Mouse (Mus musculus): ENCODE data around the gene Szrd1. TPM values are rescaled to one million over a fixed set of nuclear protein-coding genes. Genes with fewer than 3 reads are reported as not detected.

The Szrd1 gene
- polyA plus RNA-seq, 1 experiment from 2014 or later: 30.7 TPM

DNA sequence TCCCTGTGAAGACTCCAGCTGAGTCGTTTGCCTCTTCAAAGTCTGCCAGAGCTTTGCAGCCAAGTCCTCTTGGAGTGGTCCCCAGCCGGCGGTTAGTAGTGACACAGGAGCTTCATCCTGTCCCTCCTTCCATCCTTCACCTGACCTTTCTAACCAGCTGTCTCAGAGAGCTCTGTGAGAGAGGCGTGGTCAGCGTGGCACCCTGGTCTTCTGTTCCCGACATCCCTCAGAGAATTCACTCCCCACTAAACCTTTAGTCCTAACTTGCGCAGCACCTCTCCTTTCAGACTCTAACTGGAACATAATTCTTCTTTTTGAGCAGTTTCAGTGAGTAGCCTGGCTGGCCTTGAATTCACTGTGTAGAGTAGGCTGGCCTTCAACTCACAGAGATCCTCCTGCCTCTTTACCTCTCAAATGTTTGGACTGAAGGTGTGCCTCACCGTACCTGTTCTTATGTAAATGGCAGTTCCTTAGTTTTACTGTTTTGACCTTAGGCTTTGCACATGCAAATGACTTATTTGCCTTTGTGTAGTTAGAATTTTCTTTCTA is 26.2 kb upstream of the Szrd1 start:
- Histone ChIP-seq H3K4me2 (replicated peaks) (no peak overlapping the region), H3K4me3 (replicated peaks) (no peak overlapping the region), H3K36me3 (peaks cover 38% of the 10 kb centered on the region), H3K27ac (no peak overlapping the region), H3K9me3 (peaks cover 12% of the 10 kb centered on the region), H3K4me1 (replicated peaks) (no peaks in the 10 kb centered on the region), H3K27me3 (no peaks in the 10 kb centered on the region), H3K9ac (replicated peaks) (no peak overlapping the region)
- no peak for ATAC-seq
- WGBS: 88% methylated on average over 8 of the region's 8 CpGs

DNA sequence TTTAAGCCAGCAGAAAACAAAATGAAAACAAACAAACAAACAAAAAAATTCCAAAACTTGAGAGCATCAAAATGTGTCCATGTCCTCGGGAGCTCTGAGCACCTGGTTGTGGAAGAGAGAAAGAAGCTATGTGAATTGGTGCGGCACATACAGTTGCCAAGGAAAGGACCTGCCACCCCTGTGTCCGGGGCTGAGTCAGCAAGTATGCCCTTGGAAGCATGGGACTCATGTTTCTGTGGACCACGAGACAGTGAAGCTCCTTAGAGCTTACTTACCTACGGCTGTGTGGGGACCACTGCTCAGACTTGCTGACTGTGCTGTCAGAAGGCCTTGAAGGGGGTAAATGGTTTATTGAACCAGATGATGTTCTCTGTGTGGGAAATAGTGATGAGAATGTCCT is 24.2 kb upstream of the Szrd1 start:
- no peak overlapping the region for H3K4me2 ChIP-seq (replicated peaks)
- no peaks in the 10 kb centered on the region for H3K27me3 ChIP-seq
- peaks cover 22% of the 10 kb centered on the region for H3K36me3 ChIP-seq
- no peak overlapping the region for H3K27ac ChIP-seq
- H3K4me3 ChIP-seq (replicated peaks): no peak overlapping the region
- no peak overlapping the region for H3K9ac ChIP-seq (replicated peaks)
- ATAC-seq: no peak
- peaks cover 12% of the 10 kb centered on the region for H3K9me3 ChIP-seq
- 98% methylated on average over 5 of the region's 5 CpGs for WGBS
- peaks cover 10% of the 10 kb centered on the region for H3K4me1 ChIP-seq (replicated peaks)

DNA sequence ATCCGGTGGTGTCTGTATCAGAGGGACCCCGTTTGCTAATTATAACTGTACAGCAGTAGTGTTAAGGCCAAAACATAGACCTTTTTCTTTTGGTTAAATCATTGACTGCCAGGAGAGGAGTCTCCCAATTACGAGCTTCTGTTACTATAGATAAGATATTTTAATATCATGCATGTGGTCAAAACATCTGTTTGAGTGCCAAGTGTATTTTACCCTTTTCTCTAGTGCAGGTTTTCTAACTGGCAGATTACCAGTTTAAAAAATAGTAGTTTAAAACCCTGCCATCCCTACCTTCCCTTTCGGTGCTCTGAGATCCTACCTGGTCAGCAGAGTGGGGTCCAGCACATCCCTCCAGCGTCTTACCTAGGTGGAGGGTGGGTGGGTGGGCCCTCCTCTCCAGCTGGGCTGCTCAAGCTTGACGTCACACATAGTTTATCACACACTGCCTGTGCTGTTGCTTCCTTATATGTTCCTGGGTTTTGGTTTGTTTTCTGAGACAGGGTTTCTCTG is 22.2 kb upstream of the Szrd1 start:
- peaks cover 12% of the 10 kb centered on the region for H3K9me3 ChIP-seq
- WGBS: 95% methylated on average over 6 of the region's 6 CpGs
- H3K36me3 ChIP-seq: peaks cover 16% of the 10 kb centered on the region; the same call in 1 of the 2 replicates
- H3K4me1 ChIP-seq (replicated peaks): peaks cover 16% of the 10 kb centered on the region
- no peak overlapping the region for H3K4me2 ChIP-seq (replicated peaks)
- ATAC-seq: no peak
- no peaks in the 10 kb centered on the region for H3K27me3 ChIP-seq
- H3K4me3 ChIP-seq (replicated peaks): no peak overlapping the region
- H3K27ac ChIP-seq: no peak overlapping the region
- H3K9ac ChIP-seq (replicated peaks): no peak overlapping the region

GRCm38 (mm10) chr4:141160193-141160592 is 20.6 kb upstream of the Szrd1 start:
- 94% methylated on average over 4 of the region's 4 CpGs for WGBS
- Histone ChIP-seq H3K4me3 (replicated peaks) (no peak overlapping the region), H3K27ac (no peak overlapping the region), H3K4me2 (replicated peaks) (no peak overlapping the region), H3K4me1 (replicated peaks) (peaks cover 16% of the 10 kb centered on the region), H3K36me3 (peaks cover 15% of the 10 kb centered on the region; the same call in 1 of the 2 replicates), H3K9ac (replicated peaks) (no peak overlapping the region), H3K27me3 (no peaks in the 10 kb centered on the region), H3K9me3 (peaks cover 5% of the 10 kb centered on the region)
- no peak for ATAC-seq

- no peak for ATAC-seq
- H3K4me3 ChIP-seq (replicated peaks): no peak overlapping the region
- 0 out of 2 replicates have a peak, but pooled peaks cover 11% of the 10 kb centered on the region for H3K36me3 ChIP-seq
- H3K9me3 ChIP-seq: peaks cover under 1% of the 10 kb centered on the region
- 81% methylated on average over 5 of the region's 5 CpGs for WGBS
- H3K27ac ChIP-seq: no peak overlapping the region
- H3K4me1 ChIP-seq (replicated peaks): peaks cover 16% of the 10 kb centered on the region
- no peak overlapping the region for H3K9ac ChIP-seq (replicated peaks)
- H3K4me2 ChIP-seq (replicated peaks): no peak overlapping the region
- no peaks in the 10 kb centered on the region for H3K27me3 ChIP-seq
These were observed 20.1 kb upstream of the Szrd1 start for GRCm38 (mm10) chr4:141159666-141160065.

- no peak overlapping the region for H3K27ac ChIP-seq
- no peak overlapping the region for H3K9ac ChIP-seq (replicated peaks)
- no peak overlapping the region for H3K4me3 ChIP-seq (replicated peaks)
- H3K27me3 ChIP-seq: no peaks in the 10 kb centered on the region
- no peaks in the 10 kb centered on the region for H3K9me3 ChIP-seq
- H3K36me3 ChIP-seq: 0 out of 2 replicates have a peak, but pooled peaks cover 8% of the 10 kb centered on the region
- 62% methylated on average over 11 of the region's 11 CpGs for WGBS
- no peak for ATAC-seq
- H3K4me2 ChIP-seq (replicated peaks): no peak overlapping the region
- H3K4me1 ChIP-seq (replicated peaks): peaks cover 19% of the 10 kb centered on the region
These were observed 19.5 kb upstream of the Szrd1 start for GRCm38 (mm10) chr4:141159093-141159492.

DNA sequence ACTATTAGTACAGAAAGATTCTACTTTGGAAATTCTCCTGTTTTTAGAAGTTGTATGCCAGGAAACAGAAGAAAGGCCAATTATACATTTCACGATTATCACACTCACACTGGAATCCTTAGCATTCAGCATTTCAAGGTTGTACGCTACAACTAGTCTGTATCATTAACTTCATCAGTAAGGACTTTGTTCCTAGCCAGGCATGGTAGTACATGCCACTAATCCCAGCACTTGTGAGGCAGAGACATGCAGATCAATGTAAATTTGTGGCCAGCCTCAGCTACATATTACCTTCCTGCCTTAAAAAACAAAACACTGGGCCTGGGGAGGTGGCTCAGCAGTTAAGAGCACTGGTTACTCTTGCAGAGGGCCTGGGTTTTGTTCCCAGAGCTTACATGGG is 19.0 kb upstream of the Szrd1 start:
- WGBS: 95% methylated on average over 2 of the region's 2 CpGs
- Histone ChIP-seq H3K27ac (no peak overlapping the region), H3K4me3 (replicated peaks) (no peak overlapping the region), H3K36me3 (0 out of 2 replicates have a peak, but pooled peaks cover 4% of the 10 kb centered on the region), H3K27me3 (no peaks in the 10 kb centered on the region), H3K4me2 (replicated peaks) (no peak overlapping the region), H3K4me1 (replicated peaks) (peaks cover 22% of the 10 kb centered on the region), H3K9ac (replicated peaks) (0 out of 2 replicates have a peak overlapping the region, but pooled peaks have one; percentile 36), H3K9me3 (no peaks in the 10 kb centered on the region)
- no peak for ATAC-seq

GRCm38 (mm10) chr4:141157485-141157884 is 17.9 kb upstream of the Szrd1 start:
- ATAC-seq: no peak

DNA sequence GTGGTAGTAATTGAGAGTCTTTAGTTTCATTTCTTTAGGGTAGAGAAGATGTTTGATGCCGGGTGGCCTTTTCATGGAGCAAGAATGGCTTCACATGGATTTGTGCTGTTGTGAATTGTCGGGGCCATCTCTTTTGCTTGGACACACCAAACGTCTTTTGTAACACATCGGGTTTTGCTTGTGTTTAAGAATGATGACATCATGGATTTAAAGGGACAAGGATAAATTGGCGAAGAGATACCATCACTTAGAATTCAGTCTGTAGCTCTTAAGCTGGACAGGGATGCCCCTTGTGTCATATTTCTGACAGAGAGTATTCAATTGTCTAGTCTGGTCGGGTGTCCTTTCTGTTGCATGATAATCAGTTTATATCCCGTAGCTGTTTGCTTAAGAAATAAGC is 9.5 kb upstream of the Szrd1 start:
- WGBS: 18% methylated on average over 7 of the region's 7 CpGs
- ATAC-seq: no peak
- H3K9me3 ChIP-seq: no peaks in the 10 kb centered on the region
- H3K27ac ChIP-seq: no peak overlapping the region
- peaks cover 36% of the 10 kb centered on the region for H3K4me1 ChIP-seq (replicated peaks)
- peak overlapping the region; percentile 95 for H3K9ac ChIP-seq (replicated peaks)
- no peaks in the 10 kb centered on the region for H3K27me3 ChIP-seq
- no peaks in the 10 kb centered on the region for H3K36me3 ChIP-seq
- H3K4me2 ChIP-seq (replicated peaks): peak overlapping the region; percentile 92
- peak overlapping the region; percentile 100 for H3K4me3 ChIP-seq (replicated peaks)

More at GRCm38 (mm10) chr4:141157485-141157884, 17.9 kb upstream of the Szrd1 start:
- Histone ChIP-seq H3K36me3 (0 out of 2 replicates have a peak, but pooled peaks cover 2% of the 10 kb centered on the region), H3K4me1 (replicated peaks) (peaks cover 25% of the 10 kb centered on the region), H3K4me2 (replicated peaks) (no peak overlapping the region), H3K4me3 (replicated peaks) (no peak overlapping the region), H3K27me3 (no peaks in the 10 kb centered on the region), H3K9ac (replicated peaks) (no peak overlapping the region), H3K27ac (no peak overlapping the region), H3K9me3 (no peaks in the 10 kb centered on the region)
- WGBS: 89% methylated on average over 4 of the region's 4 CpGs

- Histone ChIP-seq H3K4me3 (replicated peaks) (peak overlapping the region; percentile 100), H3K27me3 (no peaks in the 10 kb centered on the region), H3K9ac (replicated peaks) (peak overlapping the region; percentile 95), H3K27ac (peak overlapping the region; percentile 83), H3K36me3 (no peaks in the 10 kb centered on the region), H3K4me1 (replicated peaks) (peaks cover 34% of the 10 kb centered on the region), H3K9me3 (no peaks in the 10 kb centered on the region), H3K4me2 (replicated peaks) (peak overlapping the region; percentile 92)
- under 1% methylated on average over 63 of the region's 66 CpGs for WGBS
- peak; percentile 85 for ATAC-seq
These were observed 8.6 kb upstream of the Szrd1 start for GRCm38 (mm10) chr4:141148009-141148801.

GRCm38 (mm10) chr4:141147112-141148008 is 7.8 kb upstream of the Szrd1 start, which contains the start of gene Fbxo42:
Gene Fbxo42, plus strand, starts transcription at chr4:141147913.
- Histone ChIP-seq H3K4me3 (replicated peaks) (peak within 1 kb of the TSS; percentile 100), H3K4me1 (replicated peaks) (peaks cover 29% of the 10 kb centered on the region), H3K27ac (peak within 1 kb of the TSS; percentile 83), H3K4me2 (replicated peaks) (peak within 1 kb of the TSS; percentile 92), H3K36me3 (no peaks in the 10 kb centered on the region), H3K9me3 (no peaks in the 10 kb centered on the region), H3K9ac (replicated peaks) (peak within 1 kb of the TSS; percentile 95), H3K27me3 (no peaks in the 10 kb centered on the region)
- 9% methylated on average over 58 of the region's 58 CpGs for WGBS
- ATAC-seq: peak; percentile 83
